Mouse (Mus musculus) G1E (cell line): ENCODE results near the gene Cep164.
A peak's percentile ranks its signal among the peaks of the same experiment; 100 is the strongest.

Experiments
- CTCF ChIP-seq: IDR thresholded peaks from 2 replicates; pipeline ENCODE4 v1.5.1; 2012; ENCODE audit warnings: low read depth, low read length, inconsistent platforms, mixed read lengths
- TAL1 ChIP-seq: conservative IDR thresholded peaks from 2 replicates; pipeline ENCODE4 v1.6.1; 2012; ENCODE audit warnings: low read depth, low read length, inconsistent platforms, mixed read lengths

DNA sequence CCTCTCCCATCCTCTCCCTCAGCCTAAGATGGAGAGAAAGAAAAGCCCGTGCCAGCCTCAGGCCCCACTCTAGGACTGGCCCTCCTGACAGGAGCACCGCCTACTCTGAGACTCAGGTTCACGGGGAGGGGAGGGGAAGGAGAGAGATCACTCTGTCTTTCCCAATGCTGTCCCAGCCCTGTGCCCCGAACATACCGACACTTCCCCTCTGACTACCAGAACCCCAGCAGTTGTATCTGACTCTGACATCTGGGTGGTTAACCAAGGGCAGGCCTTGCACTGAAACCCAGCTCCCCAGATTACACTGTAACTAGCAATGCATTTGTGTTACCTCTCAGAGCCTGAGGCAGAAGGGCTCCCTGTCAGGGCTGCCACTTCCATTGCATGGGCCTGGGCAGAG is 40.1 kb downstream of the Cep164 start:
- TF ChIP-seq CTCF: no peak
- TF ChIP-seq TAL1: peak; percentile 46; the same call in 1 of the 2 replicates
